Mouse (Mus musculus): Measurements from ENCODE around the gene Fam69b. TPM values are rescaled to one million over a fixed set of nuclear protein-coding genes. Genes with fewer than 3 reads are reported as not detected.

Gene Fam69b
- total and polyA plus RNA-seq, 3 experiments, result 20.0 to 47.6 (median 21.1) TPM

DNA sequence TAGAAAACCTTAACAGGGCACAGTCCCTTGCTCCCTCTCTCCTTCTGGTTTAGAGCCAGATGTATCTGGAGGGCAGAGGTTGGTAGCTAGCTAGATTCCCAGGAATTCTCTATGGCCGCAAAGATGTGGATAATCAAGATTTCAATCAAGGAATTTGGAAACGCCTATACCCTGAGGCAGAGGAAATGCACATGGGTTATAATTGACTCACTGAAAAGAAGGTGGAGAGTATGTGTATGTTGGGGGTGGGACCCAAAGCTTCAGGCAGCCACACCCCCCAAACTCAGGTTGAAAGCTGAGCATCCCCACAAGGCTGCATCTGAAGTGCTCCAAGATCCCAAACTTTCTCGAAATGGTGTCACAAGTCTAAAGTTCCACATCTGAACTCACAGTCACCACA is 29.8 kb upstream of the Fam69b start:
- Histone ChIP-seq H3K27ac (no peak overlapping the region), H3K9ac (ENCODE audit: low read depth, low read length) (no peak overlapping the region), H3K27me3 (ENCODE audit: control insufficient read depth, insufficient read depth, low read length) (no peaks in the 10 kb centered on the region), H3K4me3 (no peak overlapping the region), H3K4me1 (ENCODE audit: control insufficient read depth, insufficient read depth, low read length) (peaks cover 3% of the 10 kb centered on the region), H3K79me2 (replicated peaks; ENCODE audit: control insufficient read depth, insufficient read depth, low read length) (no peaks in the 10 kb centered on the region), H3K36me3 (ENCODE audit: control insufficient read depth, insufficient read depth, low read length) (no peaks in the 10 kb centered on the region)
- WGBS, result 59% methylated on average over 3 of the region's 3 CpGs
- TF ChIP-seq EP300 (IDR thresholded peaks at IDR 0.05; ENCODE audit: insufficient read depth, low read depth, low read length), result no peak
- TF ChIP-seq POLR2A (IDR thresholded peaks at IDR 0.05; ENCODE audit: insufficient read depth, low read depth, low read length), result no peak
- peak in 1 of 2 experiments; percentile 8 for DNase-seq
- intact Hi-C loops (cut with DNase I), result no loop called here

GRCm38 (mm10) chr2:26599965-26600364 is 28.3 kb upstream of the Fam69b start:
- intact Hi-C loops (cut with DNase I), result no loop called here
- Histone ChIP-seq H3K27ac (no peak overlapping the region), H3K4me1 (ENCODE audit: control insufficient read depth, insufficient read depth, low read length) (peaks cover 4% of the 10 kb centered on the region), H3K9ac (ENCODE audit: low read depth, low read length) (no peak overlapping the region), H3K4me3 (no peak overlapping the region), H3K27me3 (ENCODE audit: control insufficient read depth, insufficient read depth, low read length) (no peaks in the 10 kb centered on the region), H3K36me3 (ENCODE audit: control insufficient read depth, insufficient read depth, low read length) (no peaks in the 10 kb centered on the region), H3K79me2 (replicated peaks; ENCODE audit: control insufficient read depth, insufficient read depth, low read length) (no peaks in the 10 kb centered on the region)
- peak in 1 of 2 experiments; percentile 15 for DNase-seq
- WGBS, result 91% methylated on average over 4 of the region's 4 CpGs
- no peak for TF ChIP-seq CTCF (IDR thresholded peaks at IDR 0.05)
- TF ChIP-seq EP300 (IDR thresholded peaks at IDR 0.05; ENCODE audit: insufficient read depth, low read depth, low read length), result no peak
- TF ChIP-seq POLR2A (IDR thresholded peaks at IDR 0.05; ENCODE audit: insufficient read depth, low read depth, low read length), result no peak

GRCm38 (mm10) chr2:26600664-26601063 is 27.6 kb upstream of the Fam69b start:
- H3K27me3 ChIP-seq (ENCODE audit: control insufficient read depth, insufficient read depth, low read length), result no peaks in the 10 kb centered on the region
- 100% methylated on average over 2 of the region's 2 CpGs for WGBS
- peaks cover 4% of the 10 kb centered on the region for H3K4me1 ChIP-seq (ENCODE audit: control insufficient read depth, insufficient read depth, low read length)
- H3K4me3 ChIP-seq, result no peak overlapping the region
- H3K9ac ChIP-seq (ENCODE audit: low read depth, low read length), result no peak overlapping the region
- no peak for DNase-seq
- TF ChIP-seq EP300 (IDR thresholded peaks at IDR 0.05; ENCODE audit: insufficient read depth, low read depth, low read length), result no peak
- H3K79me2 ChIP-seq (replicated peaks; ENCODE audit: control insufficient read depth, insufficient read depth, low read length), result no peaks in the 10 kb centered on the region
- no peak overlapping the region for H3K27ac ChIP-seq
- intact Hi-C loops (cut with DNase I), result no loop called here
- no peaks in the 10 kb centered on the region for H3K36me3 ChIP-seq (ENCODE audit: control insufficient read depth, insufficient read depth, low read length)

- no peak overlapping the region for H3K9ac ChIP-seq (ENCODE audit: low read depth, low read length)
- TF ChIP-seq POLR2A (IDR thresholded peaks at IDR 0.05; ENCODE audit: insufficient read depth, low read depth, low read length) (no peak), EP300 (IDR thresholded peaks at IDR 0.05; ENCODE audit: insufficient read depth, low read depth, low read length) (no peak), CTCF (IDR thresholded peaks at IDR 0.05) (no peak)
- H3K36me3 ChIP-seq (ENCODE audit: control insufficient read depth, insufficient read depth, low read length), result no peaks in the 10 kb centered on the region
- no peak overlapping the region for H3K27ac ChIP-seq
- H3K27me3 ChIP-seq (ENCODE audit: control insufficient read depth, insufficient read depth, low read length), result no peaks in the 10 kb centered on the region
- DNase-seq, result no peak
- intact Hi-C loops (cut with DNase I), result no loop called here
- H3K4me1 ChIP-seq (ENCODE audit: control insufficient read depth, insufficient read depth, low read length), result peaks cover 4% of the 10 kb centered on the region
- 88% methylated on average over 1 of the region's 1 CpGs for WGBS
- no peak overlapping the region for H3K4me3 ChIP-seq
- no peaks in the 10 kb centered on the region for H3K79me2 ChIP-seq (replicated peaks; ENCODE audit: control insufficient read depth, insufficient read depth, low read length)
These were observed 26.7 kb upstream of the Fam69b start for GRCm38 (mm10) chr2:26601595-26601994.

DNA sequence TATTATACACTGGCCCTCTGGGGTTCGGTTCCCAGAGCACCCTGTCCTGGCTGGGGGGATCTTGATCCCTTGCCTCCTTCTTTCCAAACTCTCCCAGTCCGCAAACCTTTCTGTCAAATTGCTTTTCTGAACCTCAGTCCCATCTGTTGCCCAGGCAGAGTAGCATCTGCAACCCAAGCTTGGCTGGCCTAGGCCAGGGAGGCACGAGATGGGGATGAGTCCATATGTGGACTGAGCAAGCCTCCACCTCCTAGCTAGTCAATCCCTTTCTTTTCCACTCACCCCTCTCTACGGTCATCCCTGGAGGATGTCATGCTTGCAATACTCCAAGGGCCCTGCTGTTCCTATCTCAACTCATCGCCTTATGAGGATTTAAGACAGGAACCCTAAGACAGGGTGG is 25.6 kb upstream of the Fam69b start:
- intact Hi-C loops (cut with DNase I), result loop anchor here (2.0 kb wide), 1 partner anchor 38 kb away; no protein-coding TSS in a partner anchor
- peaks cover 4% of the 10 kb centered on the region for H3K4me1 ChIP-seq (ENCODE audit: control insufficient read depth, insufficient read depth, low read length)
- no peaks in the 10 kb centered on the region for H3K79me2 ChIP-seq (replicated peaks; ENCODE audit: control insufficient read depth, insufficient read depth, low read length)
- H3K27me3 ChIP-seq (ENCODE audit: control insufficient read depth, insufficient read depth, low read length), result no peaks in the 10 kb centered on the region
- no peaks in the 10 kb centered on the region for H3K36me3 ChIP-seq (ENCODE audit: control insufficient read depth, insufficient read depth, low read length)
- no peak overlapping the region for H3K4me3 ChIP-seq
- H3K27ac ChIP-seq, result no peak overlapping the region
- 70% methylated on average over 5 of the region's 5 CpGs for WGBS
- DNase-seq, result peak in 1 of 2 experiments; percentile 21
- TF ChIP-seq POLR2A (IDR thresholded peaks at IDR 0.05; ENCODE audit: insufficient read depth, low read depth, low read length), result no peak
- no peak for TF ChIP-seq CTCF (IDR thresholded peaks at IDR 0.05)
- TF ChIP-seq EP300 (IDR thresholded peaks at IDR 0.05; ENCODE audit: insufficient read depth, low read depth, low read length), result no peak
- no peak overlapping the region for H3K9ac ChIP-seq (ENCODE audit: low read depth, low read length)

DNA sequence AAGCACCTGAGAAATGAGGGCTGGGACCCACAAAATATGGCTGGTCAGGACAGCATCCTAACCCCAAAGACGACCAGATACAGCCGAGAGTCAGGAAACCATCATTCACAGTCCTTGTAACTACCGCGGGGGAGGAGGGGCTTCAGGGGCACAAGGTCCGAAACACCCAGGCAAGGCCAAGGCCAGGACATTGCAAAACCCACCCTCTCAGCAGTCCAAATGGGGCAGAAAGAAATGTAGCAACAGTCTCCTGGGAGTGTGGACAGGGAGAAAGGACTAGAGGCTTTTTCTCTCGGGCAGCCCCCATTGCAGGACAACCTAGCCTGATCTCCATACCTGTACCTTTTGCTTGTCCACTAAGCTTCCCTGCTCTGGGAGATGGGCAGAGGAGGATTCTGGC is 25.1 kb upstream of the Fam69b start:
- H3K4me3 ChIP-seq, result peak overlapping the region; percentile 79
- WGBS, result 18% methylated on average over 6 of the region's 6 CpGs
- H3K4me1 ChIP-seq (ENCODE audit: control insufficient read depth, insufficient read depth, low read length), result peaks cover 4% of the 10 kb centered on the region
- H3K36me3 ChIP-seq (ENCODE audit: control insufficient read depth, insufficient read depth, low read length), result no peaks in the 10 kb centered on the region
- H3K9ac ChIP-seq (ENCODE audit: low read depth, low read length), result peak overlapping the region; percentile 95
- DNase-seq, result no peak
- intact Hi-C loops (cut with DNase I), result loop anchor here (2.0 kb wide), 1 partner anchor 38 kb away; no protein-coding TSS in a partner anchor
- H3K79me2 ChIP-seq (replicated peaks; ENCODE audit: control insufficient read depth, insufficient read depth, low read length), result no peaks in the 10 kb centered on the region
- H3K27ac ChIP-seq, result peak overlapping the region; percentile 67
- no peaks in the 10 kb centered on the region for H3K27me3 ChIP-seq (ENCODE audit: control insufficient read depth, insufficient read depth, low read length)
- TF ChIP-seq CTCF (IDR thresholded peaks at IDR 0.05) (no peak), EP300 (IDR thresholded peaks at IDR 0.05; ENCODE audit: insufficient read depth, low read depth, low read length) (no peak), POLR2A (IDR thresholded peaks at IDR 0.05; ENCODE audit: insufficient read depth, low read depth, low read length) (no peak)

All from heart, adult 2 months (tissue).